Mouse (Mus musculus) thymus, adult 2 months (tissue): ENCODE results near the gene Polr1a. TPM values are rescaled to one million over a fixed set of nuclear protein-coding genes. Genes with fewer than 3 reads are reported as not detected.

ENCODE experiments used
- DNase-seq: peaks from one replicate; pipeline ENCODE4 v3.0.0; 2021
- H3K27ac ChIP-seq: fragments of 200-500 bp; 2 replicates; pipeline ENCODE4 v1.5.1; 2012; ENCODE audit warnings: low read length, control low read depth; ENCODE audit not compliant: control insufficient read depth, insufficient read depth
- H3K27me3 ChIP-seq: fragments of 200-500 bp; 2 replicates; pipeline ENCODE4 v1.6.1; 2012; ENCODE audit warnings: mild to moderate bottlenecking, low read length, moderate library complexity, mixed read lengths; ENCODE audit not compliant: control insufficient read depth, insufficient read depth
- H3K36me3 ChIP-seq: fragments of 200-500 bp; 2 replicates; pipeline ENCODE4 v1.6.1; 2012; ENCODE audit warnings: mild to moderate bottlenecking, low read length, moderate library complexity; ENCODE audit not compliant: control insufficient read depth, insufficient read depth
- H3K4me1 ChIP-seq: fragments of 200-500 bp; replicated peaks from 2 replicates; pipeline ENCODE4 v1.6.1; 2012; ENCODE audit warnings: low read length; ENCODE audit not compliant: control insufficient read depth, insufficient read depth
- H3K4me3 ChIP-seq: fragments of 200-500 bp; 2 replicates; pipeline ENCODE4 v1.5.1; 2012; ENCODE audit warnings: mild to moderate bottlenecking, low read length, control low read depth, moderate library complexity; ENCODE audit not compliant: control insufficient read depth, insufficient read depth
- CTCF ChIP-seq: fragments of 200-500 bp; IDR thresholded peaks from 2 replicates; pipeline ENCODE4 v1.5.1; 2012; ENCODE audit warnings: mild to moderate bottlenecking, control low read depth, low read length, moderate library complexity, borderline replicate concordance; ENCODE audit not compliant: control insufficient read depth, poor library complexity, insufficient read depth; ENCODE audit errors: extremely low read depth
- POLR2A ChIP-seq: fragments of 200-500 bp; IDR thresholded peaks from 2 replicates; pipeline ENCODE4 v1.6.1; 2012; ENCODE audit warnings: mild to moderate bottlenecking, low read length, control low read depth, moderate library complexity; ENCODE audit not compliant: control insufficient read depth, poor library complexity, insufficient read depth; ENCODE audit errors: extremely low read depth
- WGBS: fragments of 180-500 bp; shearing (Covaris S2); methylation state at CpG from one replicate; pipeline ENCODE4 v1.1.7; 2018; 5-methylcytosine and 5-hydroxymethylcytosine counted together
- polyA plus RNA-seq: library from polyadenylated mRNA; depleted of rRNA; stranded (reverse); fragments of >200 nt; gene quantifications from 2 replicates; pipeline ENCODE4 v1.2.3, GENCODE M21; 2012

Gene Polr1a
- polyA plus RNA-seq, 1 experiment, result 17.3 TPM

- DNase-seq, result no peak
- Histone ChIP-seq H3K36me3 (peaks cover 4% of the 10 kb centered on the region), H3K27me3 (no peaks in the 10 kb centered on the region), H3K27ac (no peak overlapping the region), H3K4me1 (peaks cover 6% of the 10 kb centered on the region), H3K4me3 (no peak overlapping the region)
- 85% methylated on average over 3 of the region's 3 CpGs for WGBS
- TF ChIP-seq CTCF (no peak), POLR2A (no peak)
These were observed 40.9 kb downstream of the Polr1a start for GRCm38 (mm10) chr6:71949721-71950120.

- no peak for DNase-seq
- WGBS, result 77% methylated on average over 3 of the region's 3 CpGs
- H3K4me1 ChIP-seq, result peaks cover 6% of the 10 kb centered on the region
- no peak overlapping the region for H3K4me3 ChIP-seq
- H3K27me3 ChIP-seq, result no peaks in the 10 kb centered on the region
- peaks cover 4% of the 10 kb centered on the region for H3K36me3 ChIP-seq
- TF ChIP-seq POLR2A (no peak), CTCF (no peak)
- H3K27ac ChIP-seq, result no peak overlapping the region
These were observed 41.7 kb downstream of the Polr1a start for GRCm38 (mm10) chr6:71950592-71950991.

GRCm38 (mm10) chr6:71951192-71951591, 42.3 kb downstream of the Polr1a start:
- Histone ChIP-seq H3K36me3 (peaks cover 4% of the 10 kb centered on the region), H3K27ac (no peak overlapping the region), H3K4me1 (peaks cover 6% of the 10 kb centered on the region), H3K27me3 (no peaks in the 10 kb centered on the region), H3K4me3 (no peak overlapping the region)
- WGBS, result 89% methylated on average over 5 of the region's 5 CpGs
- TF ChIP-seq POLR2A (no peak), CTCF (no peak)
- no peak for DNase-seq

GRCm38 (mm10) chr6:71962119-71962518, 53.3 kb downstream of the Polr1a start:
- TF ChIP-seq POLR2A (no peak), CTCF (no peak)
- no peaks in the 10 kb centered on the region for H3K36me3 ChIP-seq
- no peak overlapping the region for H3K4me3 ChIP-seq
- peaks cover 18% of the 10 kb centered on the region for H3K4me1 ChIP-seq
- peak overlapping the region; percentile 34; the same call in 1 of the 2 replicates for H3K27ac ChIP-seq
- no peaks in the 10 kb centered on the region for H3K27me3 ChIP-seq
- WGBS, result 41% methylated on average over 5 of the region's 5 CpGs
- no peak for DNase-seq

GRCm38 (mm10) chr6:71962706-71963105, 53.9 kb downstream of the Polr1a start:
- Histone ChIP-seq H3K36me3 (no peaks in the 10 kb centered on the region), H3K4me1 (peaks cover 18% of the 10 kb centered on the region), H3K27me3 (no peaks in the 10 kb centered on the region), H3K4me3 (no peak overlapping the region), H3K27ac (peak overlapping the region; percentile 34; the same call in 1 of the 2 replicates)
- DNase-seq, result peak; percentile 7
- no peak for TF ChIP-seq POLR2A
- no peak for TF ChIP-seq CTCF
- 35% methylated on average over 6 of the region's 6 CpGs for WGBS

- Histone ChIP-seq H3K4me1 (peaks cover 18% of the 10 kb centered on the region), H3K27me3 (no peaks in the 10 kb centered on the region), H3K36me3 (no peaks in the 10 kb centered on the region), H3K4me3 (no peak overlapping the region), H3K27ac (no peak overlapping the region)
- DNase-seq, result no peak
- WGBS, result 82% methylated on average over 11 of the region's 11 CpGs
- TF ChIP-seq CTCF (no peak), POLR2A (no peak)
These were observed 54.7 kb downstream of the Polr1a start for GRCm38 (mm10) chr6:71963561-71963960.

GRCm38 (mm10) chr6:71966683-71967303, 57.9 kb downstream of the Polr1a start:
- TF ChIP-seq CTCF (no peak), POLR2A (no peak)
- Histone ChIP-seq H3K4me1 (peaks cover 18% of the 10 kb centered on the region), H3K4me3 (no peak overlapping the region), H3K36me3 (peaks cover 6% of the 10 kb centered on the region; the same call in 1 of the 2 replicates), H3K27me3 (no peaks in the 10 kb centered on the region), H3K27ac (no peak overlapping the region)
- DNase-seq, result no peak
- 95% methylated on average over 5 of the region's 5 CpGs for WGBS

- no peak for TF ChIP-seq POLR2A
- TF ChIP-seq CTCF, result no peak
- no peak for DNase-seq
- 94% methylated on average over 7 of the region's 7 CpGs for WGBS
- Histone ChIP-seq H3K27ac (no peak overlapping the region), H3K4me3 (no peak overlapping the region), H3K36me3 (peaks cover 6% of the 10 kb centered on the region; the same call in 1 of the 2 replicates), H3K4me1 (peaks cover 7% of the 10 kb centered on the region), H3K27me3 (no peaks in the 10 kb centered on the region)
These were observed 59.0 kb downstream of the Polr1a start for GRCm38 (mm10) chr6:71967847-71968246.
